Mouse (Mus musculus): ENCODE data around the gene Arhgap32. TPM values are rescaled to one million over a fixed set of nuclear protein-coding genes. Genes with fewer than 3 reads are reported as not detected.

Gene Arhgap32
- polyA plus RNA-seq (2011; ENCODE audit: insufficient read depth, insufficient read length, low read depth, missing spikeins), result 59.2 and 64.2 TPM in 2 replicates

DNA sequence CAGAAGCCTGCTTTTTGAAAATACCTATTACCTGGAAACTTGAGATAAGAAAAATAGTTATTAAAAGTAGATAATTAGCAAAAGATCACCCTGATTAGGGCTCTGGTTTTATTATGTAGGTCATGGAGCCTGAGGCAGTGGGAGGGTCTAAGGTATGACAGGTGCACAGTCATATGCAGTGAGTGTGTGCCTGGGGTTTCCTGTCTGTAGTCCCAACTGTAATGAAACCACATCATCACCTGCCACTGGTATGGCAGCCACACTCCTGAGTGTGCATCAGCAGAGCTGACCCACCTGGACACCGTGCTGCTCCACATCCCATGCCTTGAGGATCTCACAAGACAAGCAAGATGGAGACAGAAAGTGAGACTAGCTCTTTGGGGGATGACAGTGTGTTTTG lies at the start of gene Arhgap32:
Arhgap32 (plus strand) TSS at position 351 of the 400 bp plus-strand sequence.
- Histone ChIP-seq H3K4me3 (ENCODE audit: low read depth, low read length) (no peak within 1 kb of the TSS), H3K27ac (ENCODE audit: insufficient read depth, low read length) (no peak within 1 kb of the TSS), H3K9ac (ENCODE audit: low read depth, poor library complexity, severe bottlenecking) (no peak within 1 kb of the TSS), H3K4me1 (ENCODE audit: control insufficient read depth, insufficient read depth, low read length) (peaks cover 3% of the 10 kb centered on the region), H3K36me3 (ENCODE audit: control insufficient read depth, insufficient read depth, low read length, poor library complexity, severe bottlenecking) (no peaks in the 10 kb centered on the region; the same call in 1 of the 2 replicates), H3K27me3 (ENCODE audit: control insufficient read depth, insufficient read depth, low read length, poor library complexity, severe bottlenecking) (no peaks in the 10 kb centered on the region), H3K9me3 (replicated peaks; ENCODE audit: control insufficient read depth, insufficient read depth, low read length, poor library complexity, severe bottlenecking) (peaks cover 3% of the 10 kb centered on the region; the same call in 1 of the 2 replicates)
- TF ChIP-seq EP300 (IDR thresholded peaks at IDR 0.05; ENCODE audit: insufficient read depth, low read depth, low read length) (no peak), POLR2A (IDR thresholded peaks at IDR 0.05; ENCODE audit: insufficient read depth, low read length) (no peak), CTCF (IDR thresholded peaks at IDR 0.05; ENCODE audit: low read depth, low read length) (no peak)

GRCm38 (mm10) chr9:32072778-32073177 lies 43.2 kb upstream of the Arhgap32 start:
- TF ChIP-seq EP300 (IDR thresholded peaks at IDR 0.05; ENCODE audit: insufficient read depth, low read depth, low read length) (no peak), CTCF (IDR thresholded peaks at IDR 0.05; ENCODE audit: low read depth, low read length) (no peak), POLR2A (IDR thresholded peaks at IDR 0.05; ENCODE audit: insufficient read depth, low read length) (no peak)
- Histone ChIP-seq H3K9ac (ENCODE audit: low read depth, poor library complexity, severe bottlenecking) (no peak overlapping the region), H3K4me1 (ENCODE audit: control insufficient read depth, insufficient read depth, low read length) (no peaks in the 10 kb centered on the region)

DNA sequence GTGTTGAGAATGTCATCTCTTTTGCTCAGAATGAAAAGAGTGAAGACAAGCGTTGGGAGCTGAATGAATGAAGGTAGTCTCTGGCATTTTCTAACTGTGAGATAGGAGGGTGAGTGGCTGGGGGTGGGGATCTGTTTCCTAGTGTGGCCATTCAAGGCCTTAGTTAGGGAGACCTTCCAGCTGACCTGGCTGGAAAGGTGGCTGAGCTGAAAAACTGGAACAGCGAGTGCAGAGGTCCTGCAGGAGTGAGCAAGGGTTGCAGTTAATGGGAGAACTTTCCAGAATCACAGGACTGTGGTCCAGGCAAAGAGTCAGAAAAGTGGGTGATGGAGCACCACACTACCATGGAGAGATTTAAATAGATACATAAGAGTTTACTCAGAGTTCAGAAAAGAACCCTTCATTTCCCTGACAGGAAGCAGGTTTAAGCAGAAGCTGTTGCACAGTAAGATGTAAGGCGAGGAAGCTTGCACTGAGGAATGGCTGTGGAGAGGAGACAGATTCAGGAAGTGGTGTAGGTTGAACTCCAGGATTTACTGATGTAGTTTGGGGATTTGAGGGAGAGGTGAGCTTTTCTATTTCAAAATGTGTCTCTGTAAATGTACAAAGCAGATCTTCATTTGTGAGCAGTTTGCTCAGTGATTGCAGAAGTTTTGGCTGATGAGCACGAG lies 27.7 kb upstream of the Arhgap32 start:
- Histone ChIP-seq H3K9me3 (replicated peaks; ENCODE audit: control insufficient read depth, insufficient read depth, low read length, poor library complexity, severe bottlenecking) (0 out of 2 replicates have a peak, but pooled peaks cover 3% of the 10 kb centered on the region), H3K9ac (ENCODE audit: low read depth, poor library complexity, severe bottlenecking) (no peak overlapping the region)

More at GRCm38 (mm10) chr9:32072778-32073177, 43.2 kb upstream of the Arhgap32 start:
- Histone ChIP-seq H3K4me3 (ENCODE audit: low read depth, low read length) (no peak overlapping the region), H3K36me3 (ENCODE audit: control insufficient read depth, insufficient read depth, low read length, poor library complexity, severe bottlenecking) (no peaks in the 10 kb centered on the region), H3K27me3 (ENCODE audit: control insufficient read depth, insufficient read depth, low read length, poor library complexity, severe bottlenecking) (no peaks in the 10 kb centered on the region), H3K27ac (ENCODE audit: insufficient read depth, low read length) (no peak overlapping the region), H3K9me3 (replicated peaks; ENCODE audit: control insufficient read depth, insufficient read depth, low read length, poor library complexity, severe bottlenecking) (no peaks in the 10 kb centered on the region; the same call in 1 of the 2 replicates)

GRCm38 (mm10) chr9:32088882-32089281 lies 27.1 kb upstream of the Arhgap32 start:
- H3K9me3 ChIP-seq (replicated peaks; ENCODE audit: control insufficient read depth, insufficient read depth, low read length, poor library complexity, severe bottlenecking), result no peaks in the 10 kb centered on the region
- H3K9ac ChIP-seq (ENCODE audit: low read depth, poor library complexity, severe bottlenecking), result no peak overlapping the region
- H3K4me3 ChIP-seq (ENCODE audit: low read depth, low read length), result no peak overlapping the region
- H3K4me1 ChIP-seq (ENCODE audit: control insufficient read depth, insufficient read depth, low read length), result peaks cover 2% of the 10 kb centered on the region
- TF ChIP-seq EP300 (IDR thresholded peaks at IDR 0.05; ENCODE audit: insufficient read depth, low read depth, low read length) (no peak), CTCF (IDR thresholded peaks at IDR 0.05; ENCODE audit: low read depth, low read length) (peak; percentile 24)
- H3K27me3 ChIP-seq (ENCODE audit: control insufficient read depth, insufficient read depth, low read length, poor library complexity, severe bottlenecking), result no peaks in the 10 kb centered on the region
- no peak overlapping the region for H3K27ac ChIP-seq (ENCODE audit: insufficient read depth, low read length)
- H3K36me3 ChIP-seq (ENCODE audit: control insufficient read depth, insufficient read depth, low read length, poor library complexity, severe bottlenecking), result no peaks in the 10 kb centered on the region

More for the DNA sequence above, 27.7 kb upstream of the Arhgap32 start:
- Histone ChIP-seq H3K27ac (ENCODE audit: insufficient read depth, low read length) (0 out of 2 replicates have a peak overlapping the region, but pooled peaks have one; percentile 12), H3K27me3 (ENCODE audit: control insufficient read depth, insufficient read depth, low read length, poor library complexity, severe bottlenecking) (no peaks in the 10 kb centered on the region), H3K4me3 (ENCODE audit: low read depth, low read length) (no peak overlapping the region), H3K36me3 (ENCODE audit: control insufficient read depth, insufficient read depth, low read length, poor library complexity, severe bottlenecking) (no peaks in the 10 kb centered on the region), H3K4me1 (ENCODE audit: control insufficient read depth, insufficient read depth, low read length) (no peaks in the 10 kb centered on the region)
- no peak for TF ChIP-seq EP300 (IDR thresholded peaks at IDR 0.05; ENCODE audit: insufficient read depth, low read depth, low read length)
- TF ChIP-seq POLR2A (IDR thresholded peaks at IDR 0.05; ENCODE audit: insufficient read depth, low read length), result no peak
- no peak for TF ChIP-seq CTCF (IDR thresholded peaks at IDR 0.05; ENCODE audit: low read depth, low read length)

GRCm38 (mm10) chr9:32093456-32093855 lies 22.5 kb upstream of the Arhgap32 start:
- no peaks in the 10 kb centered on the region for H3K9me3 ChIP-seq (replicated peaks; ENCODE audit: control insufficient read depth, insufficient read depth, low read length, poor library complexity, severe bottlenecking)
- H3K4me3 ChIP-seq (ENCODE audit: low read depth, low read length), result no peak overlapping the region
- peak overlapping the region; percentile 76 for H3K27ac ChIP-seq (ENCODE audit: insufficient read depth, low read length)
- H3K36me3 ChIP-seq (ENCODE audit: control insufficient read depth, insufficient read depth, low read length, poor library complexity, severe bottlenecking), result no peaks in the 10 kb centered on the region
- TF ChIP-seq CTCF (IDR thresholded peaks at IDR 0.05; ENCODE audit: low read depth, low read length) (no peak), POLR2A (IDR thresholded peaks at IDR 0.05; ENCODE audit: insufficient read depth, low read length) (no peak), EP300 (IDR thresholded peaks at IDR 0.05; ENCODE audit: insufficient read depth, low read depth, low read length) (no peak)
- H3K9ac ChIP-seq (ENCODE audit: low read depth, poor library complexity, severe bottlenecking), result no peak overlapping the region
- H3K4me1 ChIP-seq (ENCODE audit: control insufficient read depth, insufficient read depth, low read length), result peaks cover 6% of the 10 kb centered on the region
- H3K27me3 ChIP-seq (ENCODE audit: control insufficient read depth, insufficient read depth, low read length, poor library complexity, severe bottlenecking), result no peaks in the 10 kb centered on the region

All from ES-Bruce4 (cell line).